Mouse (Mus musculus) mouse embryonic stem cell (cell line): Measurements from ENCODE around the gene Mia3.
"Not testable (repeated sequence)": the region's sequence is repeated elsewhere in the genome, so short reads cannot be mapped to it uniquely, and the experiment has no call there.

Source experiments
- in situ Hi-C, 2 experiments: fragments of 300-500 bp; cut with MboI; formaldehyde crosslinking; loops; 1 replicate in 1 of 2; 3 replicates in 1 of 2; pipeline ENCODE4 v1.14.3; 2019 to 2020; ENCODE audit warnings: low sequenced_read_pairs in 2 of 2, low pct_unique_long_range_greater_than_20kb in 1 of 2, mixed read lengths in 1 of 2; ENCODE audit not compliant: unreplicated experiment in 1 of 2

Mia3 gene

GRCm38 (mm10) chr1:183369427-183370014, at the start of gene Mia3:
Gene Mia3 (minus strand): TSS chr1:183369553.
- in situ Hi-C loops = no loop called here

GRCm38 (mm10) chr1:183417873-183418272, 48.5 kb upstream of the Mia3 start, which contains the start of gene Hhipl2:
Gene Hhipl2 (plus strand): TSS chr1:183418215.
- in situ Hi-C loops = no loop called here

- in situ Hi-C loops = no loop called here
Measured at GRCm38 (mm10) chr1:183414081-183414727, 44.9 kb upstream of the Mia3 start.

GRCm38 (mm10) chr1:183403396-183403795, 34.0 kb upstream of the Mia3 start:
- in situ Hi-C loops = no loop called here

- in situ Hi-C loops = no loop called here
Measured at GRCm38 (mm10) chr1:183388426-183389406, 19.4 kb upstream of the Mia3 start, which contains the start of gene Taf1a. Gene Taf1a (plus strand): TSS chr1:183388981.

GRCm38 (mm10) chr1:183387421-183387820, 18.1 kb upstream of the Mia3 start:
- in situ Hi-C loops = not testable (repeated sequence)

- in situ Hi-C loops = no loop called here
Measured at GRCm38 (mm10) chr1:183382621-183383020, 13.3 kb upstream of the Mia3 start.

- in situ Hi-C loops = no loop called here
Measured at GRCm38 (mm10) chr1:183381816-183382215, 12.5 kb upstream of the Mia3 start.

GRCm38 (mm10) chr1:183379376-183379775, 10.0 kb upstream of the Mia3 start:
- in situ Hi-C loops = not testable (repeated sequence)

- in situ Hi-C loops = no loop called here
Measured at GRCm38 (mm10) chr1:183378321-183378941, 9.1 kb upstream of the Mia3 start.

GRCm38 (mm10) chr1:183377045-183377444, 7.7 kb upstream of the Mia3 start:
- in situ Hi-C loops = no loop called here

- in situ Hi-C loops = no loop called here
Measured at GRCm38 (mm10) chr1:183374728-183375127, 5.4 kb upstream of the Mia3 start.

GRCm38 (mm10) chr1:183368601-183369400, 552 bp downstream of the Mia3 start:
- in situ Hi-C loops = no loop called here

GRCm38 (mm10) chr1:183366361-183366760, 3.0 kb downstream of the Mia3 start:
- in situ Hi-C loops = no loop called here

- in situ Hi-C loops = no loop called here
Measured at GRCm38 (mm10) chr1:183363577-183363867, 5.8 kb downstream of the Mia3 start.

GRCm38 (mm10) chr1:183362729-183363576, 6.4 kb downstream of the Mia3 start:
- in situ Hi-C loops = no loop called here

- in situ Hi-C loops = no loop called here
Measured at GRCm38 (mm10) chr1:183362301-183362700, 7.1 kb downstream of the Mia3 start.
